Mouse (Mus musculus) CH12.LX (cell line): ENCODE measurements at regions not wholly inside any gene's neighbourhood (a gene's known extent, or its start where the extent isn't known, plus 50 kb on each side); places are given as distances from the start of the nearest gene placed in this dataset.

Experiments used
- CHD1 ChIP-seq: IDR thresholded peaks from 2 replicates; pipeline ENCODE4 v1.6.1; 2012; ENCODE audit warnings: low read depth, low read length, improper control_type of control experiment, inconsistent platforms
- CTCF ChIP-seq, 2 experiments: IDR thresholded peaks in 1 of 2; conservative IDR thresholded peaks in 1 of 2; 2 replicates each; pipeline ENCODE4 v1.5.1; 2011 to 2012; ENCODE audit warnings: low read depth in 2 of 2, low read length in 2 of 2, improper control_type of control experiment in 1 of 2, inconsistent platforms in 1 of 2, mild to moderate bottlenecking in 1 of 2, moderate library complexity in 1 of 2
- EP300 ChIP-seq: IDR thresholded peaks from 2 replicates; pipeline ENCODE4 v1.6.1; 2011; ENCODE audit warnings: low read length, improper control_type of control experiment
- MAFK ChIP-seq: IDR thresholded peaks from 2 replicates; pipeline ENCODE4 v1.6.1; 2011; ENCODE audit warnings: low read length, improper control_type of control experiment; ENCODE audit not compliant: insufficient replicate concordance
- MAX ChIP-seq: IDR thresholded peaks from 2 replicates; pipeline ENCODE4 v1.6.1; 2011; ENCODE audit warnings: low read length, improper control_type of control experiment
- MEF2A ChIP-seq: IDR thresholded peaks from 2 replicates; pipeline ENCODE4 v1.6.1; 2014; ENCODE audit warnings: low read depth, mild to moderate bottlenecking, inconsistent platforms, low read length, improper control_type of control experiment, borderline replicate concordance
- POLR2A ChIP-seq: IDR thresholded peaks from 2 replicates; pipeline ENCODE4 v1.6.1; 2011; ENCODE audit warnings: low read depth, mild to moderate bottlenecking, improper control_type of control experiment, low read length
- POLR2AphosphoS2 ChIP-seq: IDR thresholded peaks from 2 replicates; pipeline ENCODE4 v1.6.1; 2011; ENCODE audit warnings: low read depth, low read length, improper control_type of control experiment
- SIN3A ChIP-seq: IDR thresholded peaks from 2 replicates; pipeline ENCODE4 v1.6.1; 2012; ENCODE audit warnings: low read length, improper control_type of control experiment, inconsistent platforms
- SMC3 ChIP-seq: IDR thresholded peaks from 2 replicates; pipeline ENCODE4 v1.6.1; 2011; ENCODE audit warnings: low read depth, low read length, improper control_type of control experiment
- UBTF ChIP-seq: IDR thresholded peaks from 2 replicates; pipeline ENCODE4 v1.6.1; 2012; ENCODE audit warnings: low read depth, mild to moderate bottlenecking, inconsistent platforms, low read length, improper control_type of control experiment, moderate library complexity
- USF1 ChIP-seq: IDR thresholded peaks from 2 replicates; pipeline ENCODE4 v1.6.1; 2014; ENCODE audit warnings: low read depth, mild to moderate bottlenecking, inconsistent platforms, low read length, improper control_type of control experiment
- ZNF384 ChIP-seq: IDR thresholded peaks from 2 replicates; pipeline ENCODE4 v1.6.1; 2012; ENCODE audit warnings: low read depth, low read length, improper control_type of control experiment, inconsistent platforms

GRCm38 (mm10) chr4:21307476-21308011 lies 378.2 kb downstream of the Prdm13 start:
- TF ChIP-seq MAX (no peak), CTCF (conservative IDR thresholded peaks at IDR 0.05 in 1 of 2, IDR thresholded peaks at IDR 0.05 in 1 of 2; ENCODE audit: low read depth in 2 of 2, low read length in 2 of 2) (no peak), POLR2AphosphoS2 (no peak), MAFK (no peak), EP300 (no peak), ZNF384 (no peak), POLR2A (no peak), CHD1 (no peak), SMC3 (no peak), USF1 (no peak), SIN3A (no peak), MEF2A (no peak), UBTF (no peak)
